Mouse (Mus musculus) lung, postnatal 0 days (tissue): ENCODE data around the gene Gid4. TPM values are rescaled to one million over a fixed set of nuclear protein-coding genes. Genes with fewer than 3 reads are reported as not detected.

Experiments
- ATAC-seq: fragments of 200-750 bp; cut with Nextera tagmentation; 2 replicates; pipeline ENCODE4 v1.8.0; 2017; ENCODE audit warnings: moderate library complexity
- DNase-seq: peaks from one replicate; pipeline ENCODE4 v3.0.0-alpha.2; 2016; ENCODE audit warnings: low spot score
- H3K27ac ChIP-seq: fragments of 300-500 bp; sonication (generic); 2 replicates; pipeline ENCODE4 v1.5.1; 2014; ENCODE audit warnings: antibody characterized with exemption, mild to moderate bottlenecking, low read length, mixed read lengths
- H3K27me3 ChIP-seq: fragments of 300-500 bp; sonication (generic); replicated peaks from 2 replicates; pipeline ENCODE4 v1.6.1; 2014; ENCODE audit warnings: low read length, mixed read lengths; ENCODE audit not compliant: insufficient read depth
- H3K36me3 ChIP-seq: fragments of 300-500 bp; sonication (generic); 2 replicates; pipeline ENCODE4 v1.6.1; 2014; ENCODE audit warnings: low read length, mixed read lengths; ENCODE audit not compliant: insufficient read depth
- H3K4me1 ChIP-seq: fragments of 300-500 bp; sonication (generic); 2 replicates; pipeline ENCODE4 v1.6.1; 2014; ENCODE audit warnings: antibody characterized with exemption, low read depth, low read length, mixed read lengths; ENCODE audit not compliant: insufficient read depth
- H3K4me2 ChIP-seq: fragments of 300-500 bp; sonication (generic); replicated peaks from 2 replicates; pipeline ENCODE4 v1.6.1; 2014; ENCODE audit warnings: low read depth, mild to moderate bottlenecking, low read length, moderate library complexity, mixed read lengths
- H3K4me3 ChIP-seq: fragments of 300-500 bp; sonication (generic); 2 replicates; pipeline ENCODE4 v1.5.1; 2014; ENCODE audit warnings: low read depth, low read length
- H3K9ac ChIP-seq: fragments of 300-500 bp; sonication (generic); replicated peaks from 2 replicates; pipeline ENCODE4 v1.6.1; 2014; ENCODE audit warnings: low read depth, mild to moderate bottlenecking
- H3K9me3 ChIP-seq: fragments of 300-500 bp; sonication (generic); 2 replicates; pipeline ENCODE4 v1.6.1; 2016; ENCODE audit warnings: low read length, mixed read lengths
- CTCF ChIP-seq: IDR thresholded peaks from 2 replicates; pipeline ENCODE4 v1.5.1; 2016; ENCODE audit warnings: antibody characterized with exemption, mild to moderate bottlenecking
- EP300 ChIP-seq: IDR thresholded peaks from 2 replicates; pipeline ENCODE4 v1.6.1; 2016; ENCODE audit warnings: antibody characterized with exemption, mild to moderate bottlenecking, control low read depth
- WGBS: fragments of 180-500 bp; shearing (Covaris S2); extraction: QIAGEN DNeasy Blood & Tissue Kit; methylation state at CpG from one replicate; pipeline ENCODE4 v1.1.7; 2014; 5-methylcytosine and 5-hydroxymethylcytosine counted together
- polyA plus RNA-seq: library from polyadenylated mRNA; unstranded; fragments of >200 nt; fragmentation: Nextera tagmentation; extraction: Ambion mirVana; gene quantifications from 2 replicates; pipeline ENCODE4 v1.2.1, GENCODE M21; 2015

Gene Gid4
- polyA plus RNA-seq, 1 experiment from 2014 or later, result 12.6 TPM

DNA sequence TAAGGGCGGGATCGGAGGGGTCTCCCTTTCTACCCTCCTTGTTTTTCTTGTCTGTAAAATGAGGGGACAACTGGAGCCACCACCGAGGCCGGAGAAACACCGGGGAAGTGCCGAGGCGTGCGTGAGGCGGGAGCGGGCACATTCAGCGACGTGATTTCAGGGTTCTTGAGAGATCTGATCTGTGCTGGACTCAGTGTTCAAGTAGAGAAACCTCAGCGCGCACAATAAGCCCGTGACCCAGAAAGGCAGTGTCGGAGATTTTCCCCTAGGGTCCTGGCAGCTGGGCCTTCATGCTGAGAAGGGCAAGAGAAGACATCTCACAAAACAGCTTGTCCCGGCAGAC is 37.8 kb downstream of the Gid4 start:
- 0 out of 2 replicates have a peak, but pooled peaks have one; percentile 10 for TF ChIP-seq EP300
- no peak for TF ChIP-seq CTCF
- WGBS, result under 1% methylated on average over 17 of the region's 17 CpGs
- peak; percentile 12 for DNase-seq
- peak; percentile 61 for ATAC-seq
- Histone ChIP-seq H3K4me2 (peak overlapping the region; percentile 63), H3K27ac (peak overlapping the region; percentile 80), H3K4me1 (no peaks in the 10 kb centered on the region), H3K9ac (peak overlapping the region; percentile 64), H3K36me3 (peaks cover 15% of the 10 kb centered on the region; the same call in 1 of the 2 replicates), H3K9me3 (no peaks in the 10 kb centered on the region), H3K4me3 (peak overlapping the region; percentile 59), H3K27me3 (no peaks in the 10 kb centered on the region)

DNA sequence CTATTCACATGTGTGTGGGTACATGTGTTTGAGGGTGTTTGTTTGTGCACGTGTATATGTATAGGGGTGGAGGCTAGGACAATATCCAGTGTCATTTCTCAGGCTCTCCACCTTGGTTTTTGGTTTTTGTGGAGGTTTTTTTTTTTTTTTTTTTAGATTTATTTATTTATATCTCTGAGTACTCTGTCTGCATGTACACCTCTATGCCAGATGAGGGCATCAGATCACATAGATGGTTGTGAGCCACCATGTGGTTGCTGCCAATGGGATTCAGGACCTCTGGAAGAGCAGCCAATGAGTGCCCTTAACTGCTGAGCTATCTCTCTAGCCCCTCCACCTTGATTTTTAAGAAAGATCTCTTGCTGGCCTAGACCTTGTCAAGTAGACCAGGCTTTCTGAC is 41.0 kb downstream of the Gid4 start:
- WGBS, result 97% methylated on average over 1 of the region's 1 CpGs
- DNase-seq (peak; percentile 33), ATAC-seq (no peak)

DNA sequence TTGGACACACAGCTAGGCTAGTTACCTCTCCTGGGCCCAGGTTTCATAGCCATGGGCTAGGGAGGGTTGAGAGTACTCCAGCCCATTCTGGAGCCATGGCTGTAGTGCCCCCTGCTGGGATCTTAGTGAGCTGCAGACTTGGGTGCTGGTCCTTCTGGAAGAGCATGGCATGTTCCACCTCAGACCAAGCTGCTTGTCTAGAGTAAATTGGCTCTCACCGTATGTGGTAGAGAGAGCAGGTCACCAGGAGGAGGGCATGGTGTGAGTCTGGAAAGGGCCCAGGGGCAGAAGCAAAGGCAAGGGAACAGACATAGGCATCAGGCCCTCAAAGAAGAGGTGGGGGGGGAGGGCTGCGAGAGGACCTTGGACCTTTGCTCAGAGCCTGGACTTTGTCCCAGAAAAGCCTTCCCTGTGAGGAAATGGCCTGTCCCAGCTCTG is 49.0 kb downstream of the Gid4 start:
- H3K4me2 ChIP-seq, result no peak overlapping the region
- H3K27ac ChIP-seq, result no peak overlapping the region
- no peaks in the 10 kb centered on the region for H3K9me3 ChIP-seq
- ATAC-seq, result no peak
- TF ChIP-seq EP300 (no peak), CTCF (peak; percentile 67)
- H3K4me3 ChIP-seq, result no peak overlapping the region
- 64% methylated on average over 2 of the region's 2 CpGs for WGBS
- DNase-seq, result peak; percentile 21
- H3K27me3 ChIP-seq, result no peaks in the 10 kb centered on the region
- no peaks in the 10 kb centered on the region for H3K4me1 ChIP-seq
- peaks cover 48% of the 10 kb centered on the region for H3K36me3 ChIP-seq
- no peak overlapping the region for H3K9ac ChIP-seq

More for the DNA sequence above, 41.0 kb downstream of the Gid4 start:
- TF ChIP-seq CTCF, result peak; percentile 27; the same call in 1 of the 2 replicates
- TF ChIP-seq EP300, result no peak
- Histone ChIP-seq H3K4me2 (no peak overlapping the region), H3K27ac (no peak overlapping the region), H3K4me3 (no peak overlapping the region), H3K9ac (no peak overlapping the region), H3K36me3 (peaks cover 41% of the 10 kb centered on the region), H3K4me1 (no peaks in the 10 kb centered on the region), H3K9me3 (no peaks in the 10 kb centered on the region), H3K27me3 (no peaks in the 10 kb centered on the region)

DNA sequence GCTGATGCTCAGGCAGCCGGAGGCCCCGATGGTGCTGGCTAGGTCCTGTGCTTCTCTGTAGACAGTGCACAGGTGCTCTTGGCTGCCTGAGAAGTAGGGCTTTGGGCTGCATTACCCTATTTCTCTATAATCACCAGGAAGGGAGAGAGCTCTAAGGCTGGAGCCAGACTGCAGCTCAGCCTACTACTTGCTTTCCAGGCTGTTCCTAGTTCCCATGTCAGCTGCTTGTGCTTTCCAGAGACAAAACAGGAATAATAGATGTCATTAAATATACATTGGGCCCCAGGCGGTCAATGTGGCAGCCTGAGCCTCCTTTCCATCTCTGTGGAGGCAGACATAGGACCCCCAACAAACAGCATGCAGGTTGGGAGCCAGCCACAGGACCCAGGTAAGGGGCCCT is 52.1 kb downstream of the Gid4 start, which contains the start of gene Myo15:
Gene Myo15 (plus strand): TSS at position 301 of the 400 bp plus-strand sequence.
- peaks cover 24% of the 10 kb centered on the region; the same call in 1 of the 2 replicates for H3K36me3 ChIP-seq
- ATAC-seq, result no peak
- 86% methylated on average over 3 of the region's 3 CpGs for WGBS

DNA sequence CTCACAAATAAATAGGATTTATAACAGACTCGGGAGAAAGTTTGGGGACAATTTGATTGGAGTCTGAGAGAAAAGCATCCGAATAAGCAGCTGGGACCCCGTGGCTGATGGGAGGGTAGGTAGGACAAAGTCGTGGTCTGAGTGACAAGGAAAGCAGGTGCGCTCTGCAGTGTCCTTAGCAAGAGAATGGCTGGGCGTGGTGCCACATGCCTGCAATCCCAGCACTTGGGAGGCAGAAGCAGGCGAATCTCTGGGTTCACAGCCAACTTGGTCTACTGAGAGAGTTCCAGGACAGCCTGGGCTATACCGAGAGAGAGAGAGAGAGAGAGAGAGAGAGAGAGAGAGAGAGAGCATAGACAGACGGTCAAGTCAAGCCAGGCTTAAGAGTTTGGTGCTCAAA is 53.8 kb downstream of the Gid4 start:
- no peak for ATAC-seq
- no peaks in the 10 kb centered on the region for H3K4me1 ChIP-seq
- no peaks in the 10 kb centered on the region for H3K27me3 ChIP-seq
- H3K27ac ChIP-seq, result no peak overlapping the region
- H3K9ac ChIP-seq, result no peak overlapping the region
- no peak overlapping the region for H3K4me2 ChIP-seq
- TF ChIP-seq CTCF (no peak), EP300 (no peak)
- WGBS, result 79% methylated on average over 9 of the region's 9 CpGs
- no peaks in the 10 kb centered on the region for H3K9me3 ChIP-seq
- H3K4me3 ChIP-seq, result no peak overlapping the region
- H3K36me3 ChIP-seq, result 0 out of 2 replicates have a peak, but pooled peaks cover 12% of the 10 kb centered on the region
- no peak for DNase-seq

More for the DNA sequence above, 52.1 kb downstream of the Gid4 start, which contains the start of gene Myo15:
- Histone ChIP-seq H3K4me3 (no peak within 1 kb of the TSS), H3K9me3 (no peaks in the 10 kb centered on the region), H3K27me3 (no peaks in the 10 kb centered on the region), H3K27ac (no peak within 1 kb of the TSS), H3K4me1 (no peaks in the 10 kb centered on the region), H3K9ac (no peak within 1 kb of the TSS), H3K4me2 (no peak within 1 kb of the TSS)
- no peak for DNase-seq
- TF ChIP-seq CTCF, result no peak
- no peak for TF ChIP-seq EP300

DNA sequence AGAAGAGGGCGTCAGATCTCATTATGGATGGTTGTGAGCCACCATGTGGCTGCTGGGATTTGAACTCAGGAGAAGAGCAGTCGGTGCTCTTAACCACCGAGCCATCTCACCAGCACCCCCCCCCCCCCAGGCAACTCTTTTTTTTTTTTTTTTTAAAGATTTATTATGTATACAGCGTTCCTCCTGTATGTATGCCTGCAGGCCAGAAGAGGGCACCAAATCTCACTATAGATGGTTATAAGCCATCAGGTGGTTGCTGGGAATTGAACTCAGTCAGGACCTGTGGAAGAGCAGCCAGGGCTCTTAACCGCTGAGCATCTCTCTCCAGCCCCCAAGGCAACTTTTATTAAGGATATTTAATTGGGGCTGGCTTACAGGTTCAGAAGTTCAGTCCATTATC is 57.6 kb downstream of the Gid4 start:
- H3K9ac ChIP-seq, result no peak overlapping the region
- TF ChIP-seq CTCF, result 0 out of 2 replicates have a peak, but pooled peaks have one; percentile 11
- TF ChIP-seq EP300, result no peak
- H3K27ac ChIP-seq, result no peak overlapping the region
- H3K27me3 ChIP-seq, result no peaks in the 10 kb centered on the region
- no peak overlapping the region for H3K4me2 ChIP-seq
- H3K9me3 ChIP-seq, result no peaks in the 10 kb centered on the region
- 72% methylated on average over 5 of the region's 5 CpGs for WGBS
- no peaks in the 10 kb centered on the region for H3K4me1 ChIP-seq
- no peak overlapping the region for H3K4me3 ChIP-seq
- H3K36me3 ChIP-seq, result no peaks in the 10 kb centered on the region
- DNase-seq, result no peak
- ATAC-seq, result no peak
